Mouse (Mus musculus): ENCODE measurements around the gene Lipt2.

GRCm38 (mm10) chr7:100132379-100132778 is 26.7 kb upstream of the Lipt2 start:
- TF ChIP-seq CTCF (IDR thresholded peaks at IDR 0.05; ENCODE audit: borderline replicate concordance, insufficient read depth, low read length) (no peak), POLR2A (IDR thresholded peaks at IDR 0.05; ENCODE audit: low read depth, low read length) (no peak)
